Mouse (Mus musculus) stomach, postnatal 0 days (tissue): ENCODE data around the gene Reln.

ENCODE experiments used
- CTCF ChIP-seq: IDR thresholded peaks from 2 replicates; pipeline ENCODE4 v1.5.1; 2016; ENCODE audit warnings: antibody characterized with exemption, low read depth, mild to moderate bottlenecking, moderate library complexity
- EP300 ChIP-seq: optimal IDR thresholded peaks from 2 replicates; pipeline ENCODE3; 2016; ENCODE audit warnings: antibody characterized with exemption

GRCm38 (mm10) chr5:22236801-22237200, 107.7 kb downstream of the Reln start:
- no peak for TF ChIP-seq EP300
- TF ChIP-seq CTCF, result no peak
